Comparison of ENCODE assay signal across 8 mouse cellular contexts in genomic region chr19:18670608-18671007, GRCm38 (mm10). TPM values are rescaled to one million over a fixed set of nuclear protein-coding genes. Genes with fewer than 3 reads are reported as not detected.
DNase-seq lines count a peak whose midpoint lies in the region; ATAC-seq lines count a peak whose summit lies in the region.

TSS of gene Carnmt1 (plus strand) at chr19:18670764.

- peak; percentile 94 for ATAC-seq in inflammation-experienced regulatory T-cells, adult 6 months
- ATAC-seq in megakaryocyte-erythroid progenitor cell, adult 5-6 weeks (replicated peaks; ENCODE audit: low FRiP score, low TSS enrichment, poor library complexity, severe bottlenecking) = peak; percentile 98

- intact Hi-C loops in gastrocnemius, postnatal 14 days (cut with DNase I; ENCODE audit: low total_unique reads) = no loop called here
- intact Hi-C loops in left cerebral cortex, postnatal 10 days (cut with DNase I) = no loop called here

- peak; percentile 99 for DNase-seq in adrenal gland, adult (ENCODE audit: inconsistent age in 2 of 2, low spot score in 1 of 2)
- DNase-seq in embryo, embryonic 10.5 days (ENCODE audit: low spot score) = peak; percentile 99
- DNase-seq in gastrocnemius, postnatal 14 days = peak; percentile 99
- DNase-seq in left cerebral cortex, postnatal 10 days (ENCODE audit: extremely low spot score in 1 of 2, low spot score in 2 of 2) = peak; percentile 96 to 99
- DNase-seq in right cerebral cortex, postnatal 25 days = peak; percentile 99
- DNase-seq in urinary bladder, postnatal 4 days (ENCODE audit: low spot score in 2 of 2) = peak; percentile 98 to 99

RNA-seq across cellular contexts. Expression of gene Carnmt1, which starts in this region (rescaled TPM):
- 10 to 100 TPM; 69.3 to 72.8 TPM for total RNA-seq in gastrocnemius, postnatal 14 days (2021)
- polyA plus RNA-seq in inflammation-experienced regulatory T-cells, adult 6 months (2017; shearing (Covaris generic)) = 1 to 10 TPM; 3.2 to 5.2 (median 3.8) TPM
- 1 to 10 TPM; 8.9 to 9.4 TPM for total RNA-seq in left cerebral cortex, postnatal 10 days (2021)
- total RNA-seq in megakaryocyte-erythroid progenitor cell, adult 5-6 weeks (2014; fragmentation: Nextera tagmentation) = 39.9 and 65.9 TPM in 2 replicates
- 57.4 and 65.4 TPM in 2 replicates for total RNA-seq in megakaryocyte-erythroid progenitor cell, adult 5-6 weeks (2017)

Comparison
In these comparisons a context has a peak if more than half of its experiments do, and no peak if none do; other contexts are left out.
1. Peak in every context shown above with its lines: DNase-seq and ATAC-seq.